Mouse (Mus musculus): ENCODE measurements around the gene Fam107b.

Gene Fam107b

GRCm38 (mm10) chr2:3773089-3773488 is 202.8 kb downstream of the Fam107b start:
- no peak for DNase-seq (ENCODE audit: low spot score in 2 of 2)

- DNase-seq (ENCODE audit: low spot score in 2 of 2) = no peak
These were observed 205.3 kb downstream of the Fam107b start for GRCm38 (mm10) chr2:3775569-3775968.

- no peak for DNase-seq (ENCODE audit: low spot score in 2 of 2)
These were observed 205.8 kb downstream of the Fam107b start for GRCm38 (mm10) chr2:3776045-3776444.

GRCm38 (mm10) chr2:3777696-3778095 is 207.4 kb downstream of the Fam107b start:
- no peak for DNase-seq (ENCODE audit: low spot score in 2 of 2)

GRCm38 (mm10) chr2:3785546-3785945 is 215.3 kb downstream of the Fam107b start:
- no peak for DNase-seq (ENCODE audit: low spot score in 2 of 2)

- DNase-seq (ENCODE audit: low spot score in 2 of 2) = no peak
These were observed 217.6 kb downstream of the Fam107b start for GRCm38 (mm10) chr2:3787752-3788423.

- no peak for DNase-seq (ENCODE audit: low spot score in 2 of 2)
These were observed 218.1 kb downstream of the Fam107b start for GRCm38 (mm10) chr2:3788424-3788786.

GRCm38 (mm10) chr2:3796543-3796942 is 226.3 kb downstream of the Fam107b start:
- DNase-seq (ENCODE audit: low spot score in 2 of 2) = no peak

- DNase-seq (ENCODE audit: low spot score in 2 of 2) = peak; percentile 31 to 61
These were observed 229.7 kb downstream of the Fam107b start for GRCm38 (mm10) chr2:3799767-3800554.

GRCm38 (mm10) chr2:3800555-3800878 is 230.2 kb downstream of the Fam107b start:
- DNase-seq (ENCODE audit: low spot score in 2 of 2) = peak in 1 of 2 experiments; percentile 10

GRCm38 (mm10) chr2:3805742-3806141 is 235.5 kb downstream of the Fam107b start:
- DNase-seq (ENCODE audit: low spot score in 2 of 2) = no peak

- peak; percentile 32 to 48 for DNase-seq (ENCODE audit: low spot score in 2 of 2)
These were observed 240.0 kb downstream of the Fam107b start for GRCm38 (mm10) chr2:3810321-3810720.

- no peak for DNase-seq (ENCODE audit: low spot score in 2 of 2)
These were observed 245.9 kb downstream of the Fam107b start for GRCm38 (mm10) chr2:3816142-3816609.

GRCm38 (mm10) chr2:3817626-3818025 is 247.3 kb downstream of the Fam107b start:
- DNase-seq (ENCODE audit: low spot score in 2 of 2) = no peak

GRCm38 (mm10) chr2:3822483-3823455 is 252.5 kb downstream of the Fam107b start:
- no peak for DNase-seq (ENCODE audit: low spot score in 2 of 2)

Data from natural killer cell, adult 2 months (primary cell).